Mouse (Mus musculus) small intestine, adult 2 months (tissue): Measurements from ENCODE around the gene Fto.

Experiments used
- CTCF ChIP-seq: fragments of 200-500 bp; IDR thresholded peaks from 2 replicates; pipeline ENCODE4 v1.5.1; 2012; ENCODE audit warnings: low read depth, mild to moderate bottlenecking, control low read depth, inconsistent platforms, low read length, moderate library complexity, mixed read lengths; ENCODE audit not compliant: insufficient replicate concordance, insufficient read length; ENCODE audit errors: extremely low read depth
- POLR2A ChIP-seq: fragments of 200-500 bp; IDR thresholded peaks from 2 replicates; pipeline ENCODE4 v1.6.1; 2012; ENCODE audit warnings: low read depth, mild to moderate bottlenecking, control low read depth, inconsistent platforms, low read length, moderate library complexity

DNA sequence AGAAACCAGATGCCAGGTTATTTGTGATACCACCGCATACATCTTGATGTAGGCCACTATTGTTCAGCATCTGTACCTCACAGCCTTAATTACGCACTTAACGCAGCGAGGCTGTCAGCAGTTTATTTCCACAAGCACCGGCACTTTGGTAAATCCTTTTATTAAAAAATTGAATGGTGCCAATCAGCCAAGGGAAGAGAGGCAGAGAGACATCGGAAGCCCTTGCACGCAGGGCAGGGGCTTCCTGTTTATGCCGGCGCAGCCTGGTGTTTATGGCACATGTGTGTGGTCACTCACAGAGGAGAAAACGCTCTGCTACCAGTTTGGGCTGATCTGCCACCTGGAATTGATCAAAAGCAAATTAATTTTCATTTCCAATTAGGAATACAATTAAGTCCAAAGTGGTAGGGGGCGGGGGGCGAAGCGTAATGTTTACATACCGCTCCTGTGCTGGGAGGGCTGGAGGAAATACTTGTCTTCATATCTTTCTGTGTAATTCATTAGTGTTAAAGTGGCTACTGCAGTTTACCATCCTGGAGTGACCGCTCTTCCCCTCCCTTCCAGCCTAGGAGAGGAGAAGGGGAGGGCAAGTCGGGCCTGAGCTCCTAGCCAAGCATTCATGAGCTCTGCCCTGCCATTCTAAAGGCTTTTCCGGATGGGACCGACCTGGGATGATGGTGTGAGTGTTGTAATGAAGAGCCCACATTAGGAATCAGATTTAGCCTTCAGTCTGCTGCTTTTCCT, 299.2 kb downstream of the Fto start:
- TF ChIP-seq CTCF, result no peak
- no peak for TF ChIP-seq POLR2A
